Comparison of ENCODE assay signal across 29 mouse cellular contexts in genomic region chr2:125125824-125126223, GRCm38 (mm10). TPM values are rescaled to one million over a fixed set of nuclear protein-coding genes. Genes with fewer than 3 reads are reported as not detected.
"Had no signal": no experiment of that assay in that cellular context is flagged by ENCODE, and none has a peak within 500 bp of the region (broad histone marks: within the 10 kb centered on the region; RNA-seq: fewer than 3 reads in every experiment).

No protein-coding gene starts in this region.

- H3K27me3 ChIP-seq: intestine, embryonic 15.5 days; lung, embryonic 15.5 days; neural tube, embryonic 13.5 days had no signal

- H3K36me3 ChIP-seq: intestine, embryonic 15.5 days; liver, embryonic 12.5 days; liver, embryonic 15.5 days; lung, embryonic 15.5 days; midbrain, embryonic 12.5 days; neural tube, embryonic 13.5 days had no signal

- H3K4me1 ChIP-seq: intestine, embryonic 15.5 days had no signal

- DNase-seq: kidney, adult 11 months; kidney, adult 8-10 months; kidney, postnatal 25 days; layer of hippocampus, adult 9-11 months; liver; lung, adult 18-20 months; lung, postnatal 10 days; lung, postnatal 36 days; thymus, adult 18-20 months; thymus, postnatal 4 days had no signal

- H3K9me3 ChIP-seq: intestine, embryonic 15.5 days; limb, embryonic 10.5 days; limb, embryonic 13.5 days; liver, embryonic 12.5 days; liver, embryonic 15.5 days; lung, embryonic 15.5 days; midbrain, embryonic 12.5 days; neural tube, embryonic 13.5 days had no signal

- H3K27ac ChIP-seq: intestine, embryonic 15.5 days; kidney, postnatal 0 days; layer of hippocampus, adult 2 months; limb, embryonic 10.5 days; limb, embryonic 13.5 days; liver, embryonic 12.5 days; liver, embryonic 15.5 days; lung, embryonic 15.5 days; midbrain, embryonic 12.5 days; neural tube, embryonic 13.5 days had no signal

- ATAC-seq: intestine, embryonic 15.5 days; liver, embryonic 12.5 days; midbrain, embryonic 16.5 days had no signal

- H3K9ac ChIP-seq: intestine, embryonic 15.5 days; limb, embryonic 13.5 days; liver, embryonic 12.5 days; liver, embryonic 15.5 days; lung, embryonic 15.5 days; midbrain, embryonic 12.5 days; neural tube, embryonic 13.5 days had no signal

- H3K4me3 ChIP-seq: intestine, embryonic 15.5 days; layer of hippocampus, adult 2 months; limb, embryonic 10.5 days; limb, embryonic 13.5 days; liver, embryonic 12.5 days; liver, embryonic 15.5 days; lung, embryonic 15.5 days; midbrain, embryonic 12.5 days; myocyte; neural tube, embryonic 13.5 days had no signal

- H3K4me2 ChIP-seq: intestine, embryonic 15.5 days; limb, embryonic 13.5 days; liver, embryonic 12.5 days; liver, embryonic 15.5 days; lung, embryonic 15.5 days; midbrain, embryonic 12.5 days; neural tube, embryonic 13.5 days had no signal

RNA-seq across cellular contexts. Expression of gene Ctxn2, which starts 10.7 kb away (rescaled TPM):
- total RNA-seq: monocyte, adult 5-6 weeks; neutrophil, adult 5-6 weeks had no signal
- polyA plus RNA-seq: intestine, embryonic 15.5 days; kidney, postnatal 0 days; large intestine, adult 2 months; limb, embryonic 10.5 days; limb, embryonic 13.5 days; liver, embryonic 12.5 days; liver, embryonic 15.5 days; lung, embryonic 15.5 days; myocyte; small intestine, adult 2 months; spleen, adult 2 months; stomach, embryonic 16.5 days had no signal

RNA-seq across cellular contexts. Expression of gene Slc12a1, which starts 26.5 kb away (rescaled TPM):
- total RNA-seq: left cerebral cortex, postnatal 25 days; monocyte, adult 5-6 weeks; neutrophil, adult 5-6 weeks had no signal
- polyA plus RNA-seq: intestine, embryonic 15.5 days; large intestine, adult 2 months; limb, embryonic 10.5 days; limb, embryonic 13.5 days; liver, embryonic 12.5 days; liver, embryonic 15.5 days; lung, embryonic 15.5 days; midbrain, embryonic 12.5 days; small intestine, adult 2 months; stomach, embryonic 16.5 days had no signal

RNA-seq across cellular contexts. Expression of gene Slc24a5, which starts 57.9 kb away (rescaled TPM):
- polyA plus RNA-seq: small intestine, adult 2 months had no signal
